Mouse (Mus musculus) T-cell, adult 2 months (primary cell): ENCODE data around the gene Mtx3.

Experiments used
- DNase-seq: peaks from one replicate; pipeline ENCODE4 v3.0.0; 2022; ENCODE audit warnings: low spot score

The Mtx3 gene

DNA sequence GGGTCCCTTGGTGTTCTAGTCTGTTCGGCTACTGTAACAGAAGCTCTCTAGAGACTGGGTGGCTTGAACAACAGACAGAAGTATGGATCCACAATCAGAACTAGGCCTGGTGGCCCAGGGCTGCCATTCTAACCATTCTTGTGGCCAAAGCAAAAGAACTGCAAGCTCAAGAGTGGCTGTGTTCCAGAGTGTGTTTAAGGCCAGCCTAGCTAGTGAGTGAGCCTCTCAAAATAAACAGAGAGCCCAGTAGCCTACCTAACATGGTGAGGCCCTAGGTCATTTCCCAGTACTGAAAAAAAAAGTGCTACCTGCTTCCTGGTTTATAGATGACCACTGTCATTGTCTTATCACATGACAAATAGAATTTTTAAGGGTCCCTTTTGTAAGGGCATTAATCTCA, 39.6 kb downstream of the Mtx3 start:
- no peak for DNase-seq

DNA sequence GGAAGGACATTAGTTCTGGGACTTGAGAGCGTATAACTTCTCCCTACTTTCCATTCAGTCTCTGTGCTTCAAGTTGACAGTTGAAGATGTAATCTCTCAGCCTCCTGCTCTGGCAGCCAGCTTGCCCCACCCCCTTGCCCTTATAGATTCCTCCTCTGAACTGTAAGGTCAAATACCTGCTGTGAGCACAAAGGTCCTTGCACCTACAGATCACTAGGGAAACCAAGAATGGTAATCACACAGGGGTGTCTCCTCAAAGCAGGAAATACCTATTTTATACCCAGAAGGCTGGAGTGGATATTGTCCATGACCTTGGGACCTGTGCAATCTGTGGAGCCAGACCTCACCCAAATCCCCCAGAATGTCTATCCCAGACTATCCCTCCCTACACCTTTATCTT, 40.4 kb downstream of the Mtx3 start:
- no peak for DNase-seq

- no peak for DNase-seq
Measured at GRCm38 (mm10) chr13:92899087-92899486, 54.5 kb downstream of the Mtx3 start.

DNA sequence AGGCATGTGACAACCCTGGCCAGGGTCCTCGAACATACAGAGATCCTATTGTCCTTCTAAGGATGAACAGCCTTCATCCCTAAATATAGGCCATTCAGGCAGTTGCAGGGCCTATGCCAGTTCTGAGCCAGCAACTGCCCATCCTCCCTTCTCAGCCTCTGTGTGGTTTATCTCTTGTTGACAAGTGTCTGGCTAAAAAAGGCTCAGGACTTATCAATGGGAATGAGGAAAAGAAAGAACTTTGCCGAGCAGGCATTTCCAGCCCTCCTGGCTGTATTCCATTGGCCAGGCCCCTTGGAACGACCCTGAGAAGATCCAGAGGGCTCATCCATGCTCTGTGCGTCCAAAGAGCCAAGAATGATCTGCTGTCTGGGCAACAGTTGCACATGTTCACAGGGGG, 58.7 kb downstream of the Mtx3 start:
- no peak for DNase-seq

GRCm38 (mm10) chr13:92905944-92906343, 61.4 kb downstream of the Mtx3 start:
- DNase-seq: no peak

DNA sequence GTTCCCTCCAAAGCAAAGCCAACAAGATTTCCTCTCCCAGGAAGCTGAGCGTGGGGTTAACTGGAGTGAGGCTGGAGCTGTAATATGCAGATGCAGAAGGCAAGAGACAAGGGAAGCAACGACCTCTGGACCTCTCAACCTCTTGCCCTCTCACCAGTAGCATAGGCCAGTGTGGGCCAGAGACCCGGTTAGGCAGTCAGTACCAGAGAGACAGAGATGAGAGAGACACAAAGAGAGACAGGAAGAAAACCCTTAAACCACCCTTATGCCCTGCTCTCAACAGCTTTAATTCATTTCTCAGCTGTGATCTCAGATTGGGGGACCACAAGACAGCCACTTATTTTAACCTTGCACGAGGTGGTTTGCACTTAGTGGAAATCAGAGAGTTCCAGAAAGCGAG, 62.8 kb downstream of the Mtx3 start:
- DNase-seq: no peak
